Mouse (Mus musculus): ENCODE results near the gene Fam19a2. TPM values are rescaled to one million over a fixed set of nuclear protein-coding genes. Genes with fewer than 3 reads are reported as not detected.

Gene Fam19a2
- total RNA-seq, 1 experiment from 2014 or later: not detected

DNA sequence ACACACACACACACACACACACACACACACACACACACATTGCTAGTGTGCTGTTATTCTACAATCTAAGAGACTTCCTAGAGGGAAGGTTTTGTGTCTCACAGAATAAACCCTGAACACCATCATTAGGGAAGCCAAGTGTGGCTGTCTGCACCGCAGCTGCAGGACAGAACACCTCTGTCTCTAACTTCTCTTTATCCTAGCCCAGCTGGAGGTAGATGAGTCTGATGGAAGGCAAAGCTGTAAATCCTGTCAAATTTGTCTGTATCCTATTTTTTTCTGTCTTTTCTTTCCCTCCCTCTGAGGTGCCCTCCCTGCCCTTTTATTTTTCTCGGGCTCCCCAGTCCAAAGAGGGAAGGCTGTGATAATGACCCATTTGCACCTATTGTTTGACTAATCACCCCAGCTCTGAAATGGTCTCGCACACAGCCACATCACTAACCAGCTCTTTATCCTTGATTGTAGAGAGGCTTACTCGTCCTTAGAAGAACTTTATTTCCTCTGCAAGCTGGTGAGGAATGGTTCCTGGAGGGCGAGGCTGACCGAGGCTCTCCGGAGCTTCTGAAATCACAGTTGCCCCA lies 414.6 kb downstream of the Fam19a2 start:
- ATAC-seq (replicated peaks; ENCODE audit: insufficient number of reproducible peaks, low FRiP score, low TSS enrichment, poor library complexity, severe bottlenecking): no peak

GRCm38 (mm10) chr10:123682718-123683255 lies 419.0 kb downstream of the Fam19a2 start:
- ATAC-seq (replicated peaks; ENCODE audit: insufficient number of reproducible peaks, low FRiP score, low TSS enrichment, poor library complexity, severe bottlenecking): no peak

- ATAC-seq (replicated peaks; ENCODE audit: insufficient number of reproducible peaks, low FRiP score, low TSS enrichment, poor library complexity, severe bottlenecking): no peak
Measured at GRCm38 (mm10) chr10:123692186-123692925, 428.6 kb downstream of the Fam19a2 start.

DNA sequence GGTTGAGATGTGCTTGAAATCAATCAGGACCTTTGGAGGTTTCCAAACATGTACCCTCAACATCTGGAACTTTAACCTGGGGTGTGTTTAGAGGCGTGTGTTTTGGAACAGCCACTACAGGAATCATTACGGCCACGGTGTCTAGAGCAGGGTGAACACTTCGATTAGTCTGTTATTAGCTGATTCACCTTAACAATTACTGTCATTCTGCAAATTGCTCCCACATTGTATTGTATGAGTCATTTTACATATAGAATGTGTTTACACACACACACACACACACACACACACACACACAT lies 429.1 kb downstream of the Fam19a2 start:
- no peak for ATAC-seq (replicated peaks; ENCODE audit: insufficient number of reproducible peaks, low FRiP score, low TSS enrichment, poor library complexity, severe bottlenecking)

- ATAC-seq (replicated peaks; ENCODE audit: insufficient number of reproducible peaks, low FRiP score, low TSS enrichment, poor library complexity, severe bottlenecking): no peak
Measured at GRCm38 (mm10) chr10:123702595-123702994, 438.8 kb downstream of the Fam19a2 start.

DNA sequence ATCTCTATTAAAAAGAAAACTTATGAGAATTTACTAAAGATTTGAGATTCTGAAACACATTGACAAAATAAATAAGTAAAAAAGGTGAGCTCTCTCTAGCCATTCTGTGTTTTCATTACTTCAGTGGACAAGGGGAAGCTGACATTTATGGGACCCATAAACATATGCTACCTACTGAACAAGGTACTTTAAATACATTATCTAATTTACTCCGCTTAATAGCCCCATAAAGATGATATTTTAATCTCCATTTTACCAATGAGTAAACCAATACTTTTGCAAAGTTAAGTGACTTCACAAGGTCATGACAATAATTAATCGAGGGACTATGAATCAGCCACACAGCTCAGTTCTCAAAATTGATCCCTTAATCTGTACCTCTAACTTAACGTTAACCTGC lies 443.2 kb downstream of the Fam19a2 start:
- no peak for ATAC-seq (replicated peaks; ENCODE audit: insufficient number of reproducible peaks, low FRiP score, low TSS enrichment, poor library complexity, severe bottlenecking)

DNA sequence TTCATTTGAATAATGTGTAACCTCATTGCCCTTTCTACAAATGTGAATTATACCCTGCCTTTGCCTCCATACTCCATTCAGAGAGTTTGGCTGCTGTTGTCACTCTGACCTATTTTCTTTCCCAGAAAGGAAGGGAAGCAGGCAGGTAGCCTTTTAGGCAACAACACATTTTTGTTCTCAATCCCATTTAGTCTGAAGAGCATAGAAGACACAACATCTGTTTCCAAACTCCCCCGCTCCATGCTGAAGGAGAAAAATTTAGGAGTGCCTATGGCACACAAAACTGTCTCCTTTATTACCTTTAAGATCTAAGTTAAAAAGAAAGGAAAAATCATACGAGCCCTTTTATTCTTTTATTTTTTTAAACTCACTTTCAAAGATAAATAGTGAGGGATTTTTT lies 446.9 kb downstream of the Fam19a2 start:
- ATAC-seq (replicated peaks; ENCODE audit: insufficient number of reproducible peaks, low FRiP score, low TSS enrichment, poor library complexity, severe bottlenecking): no peak

DNA sequence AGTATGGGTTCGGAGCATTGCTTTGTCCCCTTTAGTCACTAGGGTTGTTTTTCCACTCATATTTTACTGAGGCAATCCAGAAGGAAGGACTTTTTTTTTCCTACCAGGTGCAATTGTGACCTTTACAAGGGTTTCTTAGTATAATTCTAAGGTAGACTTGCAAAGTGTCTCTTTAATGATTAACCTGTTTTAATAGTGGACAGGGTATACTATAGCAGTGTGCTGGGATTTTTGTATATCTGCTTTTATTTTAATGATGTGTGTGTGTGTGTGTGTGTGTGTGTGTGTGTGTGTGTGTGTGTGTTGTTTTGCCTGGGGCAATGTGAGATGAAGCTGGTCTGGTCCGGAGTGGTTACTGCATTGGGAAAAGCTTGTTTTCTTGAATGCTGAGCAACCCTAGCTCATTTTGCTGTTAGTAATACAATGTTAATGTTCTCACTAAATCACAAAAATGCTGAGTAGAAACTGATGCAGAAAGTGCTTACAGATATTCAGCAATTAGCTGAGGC lies 458.2 kb downstream of the Fam19a2 start:
- no peak for ATAC-seq (replicated peaks; ENCODE audit: insufficient number of reproducible peaks, low FRiP score, low TSS enrichment, poor library complexity, severe bottlenecking)

DNA sequence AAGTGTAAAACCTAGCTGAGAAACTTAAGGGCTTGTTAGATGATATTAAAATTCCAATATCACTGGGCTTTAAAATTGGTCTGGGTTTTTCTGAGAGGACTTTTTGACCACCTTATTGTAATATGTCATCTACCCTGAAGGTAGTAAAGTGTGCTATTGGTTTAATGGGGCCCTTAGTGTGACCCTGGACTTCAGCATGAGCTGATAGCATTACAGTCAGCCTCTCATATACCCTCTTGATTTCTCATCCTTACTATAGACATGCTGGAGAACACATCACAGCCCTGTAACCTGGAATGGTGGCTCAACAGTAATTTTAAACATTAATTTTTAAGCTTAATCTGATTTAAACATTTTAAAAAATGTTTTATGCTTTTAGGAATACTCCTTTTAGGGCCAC lies 459.8 kb downstream of the Fam19a2 start:
- ATAC-seq (replicated peaks; ENCODE audit: insufficient number of reproducible peaks, low FRiP score, low TSS enrichment, poor library complexity, severe bottlenecking): no peak

DNA sequence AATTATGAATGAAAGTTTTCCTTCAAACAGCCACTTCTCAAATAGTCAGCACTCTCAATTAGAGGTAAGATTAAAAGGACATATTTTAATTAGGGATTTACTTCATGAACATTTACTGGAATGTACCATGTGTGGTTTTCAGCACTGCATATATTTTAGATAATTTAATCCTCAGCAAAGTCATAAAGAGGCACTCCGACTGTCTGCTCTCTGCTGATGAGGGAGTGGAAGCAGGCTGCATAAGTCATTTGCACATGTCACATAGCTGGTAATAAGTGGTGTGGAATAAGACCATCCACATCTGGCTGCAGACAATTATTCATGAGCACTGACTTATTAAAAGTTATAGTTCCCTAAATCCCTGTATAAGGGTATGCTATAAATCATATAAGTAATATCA lies 484.5 kb downstream of the Fam19a2 start:
- ATAC-seq (replicated peaks; ENCODE audit: insufficient number of reproducible peaks, low FRiP score, low TSS enrichment, poor library complexity, severe bottlenecking): no peak

GRCm38 (mm10) chr10:123751676-123752280 lies 488.0 kb downstream of the Fam19a2 start:
- no peak for ATAC-seq (replicated peaks; ENCODE audit: insufficient number of reproducible peaks, low FRiP score, low TSS enrichment, poor library complexity, severe bottlenecking)

- no peak for ATAC-seq (replicated peaks; ENCODE audit: insufficient number of reproducible peaks, low FRiP score, low TSS enrichment, poor library complexity, severe bottlenecking)
Measured at GRCm38 (mm10) chr10:123752755-123753154, 489.0 kb downstream of the Fam19a2 start.

DNA sequence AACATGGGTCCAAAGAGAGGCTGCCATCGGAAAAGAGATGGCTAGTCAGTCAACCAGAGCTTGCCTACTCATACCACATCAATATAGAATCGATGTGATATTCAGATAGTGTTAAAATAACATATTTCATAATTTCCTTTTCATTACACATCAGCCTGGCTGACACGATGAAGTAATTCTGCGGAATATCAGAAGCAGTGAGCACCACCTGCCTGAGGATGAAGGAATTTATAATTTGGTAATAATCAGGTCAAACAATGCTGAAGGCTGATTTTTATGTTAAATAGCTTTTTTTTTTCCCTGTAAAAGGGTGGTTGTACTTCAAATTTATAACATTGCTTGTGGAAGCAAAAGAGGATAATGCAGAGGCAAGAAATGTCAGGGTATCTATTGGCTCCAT lies 490.2 kb downstream of the Fam19a2 start:
- ATAC-seq (replicated peaks; ENCODE audit: insufficient number of reproducible peaks, low FRiP score, low TSS enrichment, poor library complexity, severe bottlenecking): no peak

DNA sequence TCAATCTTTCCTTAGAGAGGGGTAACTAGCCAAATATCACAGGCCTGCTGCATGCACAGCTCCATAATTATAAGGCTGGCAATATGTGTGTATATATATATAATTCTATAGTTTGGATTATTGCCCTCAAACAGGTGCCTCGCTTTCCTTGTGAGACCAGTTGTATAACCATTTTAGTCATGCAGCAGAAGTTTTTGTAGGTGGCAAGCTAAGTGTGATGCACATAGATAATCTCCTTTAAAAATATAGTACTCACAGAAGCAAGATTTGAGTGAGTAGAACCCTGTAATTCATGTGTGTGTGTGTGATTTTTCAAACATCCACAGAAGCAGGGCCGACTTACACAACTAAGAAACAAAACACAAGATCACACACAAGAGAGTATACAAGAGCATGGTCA lies 525.6 kb downstream of the Fam19a2 start:
- no peak for ATAC-seq (replicated peaks; ENCODE audit: insufficient number of reproducible peaks, low FRiP score, low TSS enrichment, poor library complexity, severe bottlenecking)

Other genes starting within 250 kb of the Fam19a2 start
- 56.0 to 83.1 TPM (median 63.2 TPM) in 3 replicates for gene Mon2, start 187.5 kb upstream of the Fam19a2 start, total RNA-seq (2017)
- gene Usp15, start 67.0 kb upstream of the Fam19a2 start, total RNA-seq (2017): 201 to 235 TPM (median 234 TPM) in 3 replicates

Measured in monocyte, adult 5-6 weeks (primary cell).